Mouse (Mus musculus) liver, adult 2 months (tissue): ENCODE data around the gene Mmachc. TPM values are rescaled to one million over a fixed set of nuclear protein-coding genes. Genes with fewer than 3 reads are reported as not detected.

Experiments
- DNase-seq: peaks from one replicate; pipeline ENCODE4 v3.0.0-alpha.2; 2011; ENCODE audit warnings: low read depth, low spot score; ENCODE audit errors: extremely low read depth
- H3K27ac ChIP-seq: fragments of 200-500 bp; replicated peaks from 2 replicates; pipeline ENCODE4 v1.5.1; 2012; ENCODE audit warnings: low read depth, mild to moderate bottlenecking, control low read depth, inconsistent platforms, low read length; ENCODE audit not compliant: insufficient read depth
- H3K27me3 ChIP-seq: fragments of 200-500 bp; 2 replicates; pipeline ENCODE4 v1.6.1; 2012; ENCODE audit warnings: mild to moderate bottlenecking, moderate library complexity, low read length, inconsistent platforms; ENCODE audit not compliant: control insufficient read depth, insufficient read depth
- H3K36me3 ChIP-seq: fragments of 200-500 bp; 2 replicates; pipeline ENCODE4 v1.6.1; 2012; ENCODE audit warnings: low read length, inconsistent platforms; ENCODE audit not compliant: control insufficient read depth, insufficient read depth
- H3K4me1 ChIP-seq: fragments of 200-500 bp; 2 replicates; pipeline ENCODE4 v1.6.1; 2011; ENCODE audit warnings: low read length; ENCODE audit not compliant: control insufficient read depth, insufficient read depth
- H3K4me3 ChIP-seq: fragments of 200-500 bp; 2 replicates; pipeline ENCODE4 v1.5.1; 2011; ENCODE audit warnings: low read depth, mild to moderate bottlenecking, control low read depth, low read length, moderate library complexity; ENCODE audit not compliant: insufficient read depth
- H3K79me2 ChIP-seq: fragments of 200-500 bp; 2 replicates; pipeline ENCODE4 v1.6.1; 2012; ENCODE audit warnings: inconsistent platforms, mild to moderate bottlenecking, low read length, moderate library complexity; ENCODE audit not compliant: control insufficient read depth, insufficient read depth
- H3K9ac ChIP-seq: fragments of 200-500 bp; 2 replicates; pipeline ENCODE4 v1.6.1; 2012; ENCODE audit warnings: low read depth, mild to moderate bottlenecking, control low read depth, inconsistent platforms, low read length
- CTCF ChIP-seq: fragments of 200-500 bp; IDR thresholded peaks from 2 replicates; pipeline ENCODE4 v1.5.1; 2011; ENCODE audit warnings: low read depth, low read length, control low read depth
- POLR2A ChIP-seq: fragments of 200-500 bp; IDR thresholded peaks from 2 replicates; pipeline ENCODE4 v1.6.1; 2011; ENCODE audit warnings: low read length, control low read depth; ENCODE audit not compliant: insufficient read depth; ENCODE audit errors: extremely low read depth
- WGBS: fragments of 180-500 bp; shearing (Covaris S2); methylation state at CpG from one replicate; pipeline ENCODE4 v1.1.7; 2018; 5-methylcytosine and 5-hydroxymethylcytosine counted together
- polyA plus RNA-seq: library from polyadenylated mRNA; depleted of rRNA; stranded (reverse); fragments of >200 nt; gene quantifications from 2 replicates; pipeline ENCODE4 v1.2.3, GENCODE M21; 2012
- total RNA-seq: library from RNA; depleted of rRNA; stranded (reverse); fragments of >200 nt; gene quantifications from 2 replicates; pipeline ENCODE4 v1.2.3, GENCODE M21; 2014

The Mmachc gene
- total and polyA plus RNA-seq, 2 experiments, result 10.3 to 15.7 TPM

DNA sequence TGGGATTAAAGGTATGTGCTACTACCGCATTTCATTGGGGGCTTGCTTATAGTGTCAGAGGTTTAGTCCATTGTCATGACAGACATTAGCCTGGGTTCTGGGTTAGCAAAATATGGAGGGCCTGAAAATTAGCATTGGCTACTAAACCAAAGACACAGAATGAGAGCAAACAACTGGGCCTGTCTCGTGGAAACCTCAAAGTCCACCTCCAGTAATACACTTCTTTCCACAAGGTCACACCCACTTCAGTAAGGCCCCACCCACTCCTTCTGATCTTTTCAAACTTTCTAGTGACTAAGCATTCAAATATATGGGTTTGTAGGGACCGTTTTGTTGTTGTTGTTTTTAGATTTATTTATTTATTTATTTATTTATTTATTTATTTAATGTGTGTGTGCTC lies 21.3 kb upstream of the Mmachc start:
- DNase-seq, result peak; percentile 60
- WGBS, result 64% methylated on average over 3 of the region's 3 CpGs
- no peaks in the 10 kb centered on the region for H3K36me3 ChIP-seq
- H3K27me3 ChIP-seq, result no peaks in the 10 kb centered on the region
- H3K9ac ChIP-seq, result no peak overlapping the region
- H3K4me3 ChIP-seq, result no peak overlapping the region
- peaks cover 21% of the 10 kb centered on the region; the same call in 1 of the 2 replicates for H3K79me2 ChIP-seq
- H3K4me1 ChIP-seq, result peaks cover 25% of the 10 kb centered on the region
- peak overlapping the region; percentile 56 for H3K27ac ChIP-seq
- no peak for TF ChIP-seq CTCF
- no peak for TF ChIP-seq POLR2A

DNA sequence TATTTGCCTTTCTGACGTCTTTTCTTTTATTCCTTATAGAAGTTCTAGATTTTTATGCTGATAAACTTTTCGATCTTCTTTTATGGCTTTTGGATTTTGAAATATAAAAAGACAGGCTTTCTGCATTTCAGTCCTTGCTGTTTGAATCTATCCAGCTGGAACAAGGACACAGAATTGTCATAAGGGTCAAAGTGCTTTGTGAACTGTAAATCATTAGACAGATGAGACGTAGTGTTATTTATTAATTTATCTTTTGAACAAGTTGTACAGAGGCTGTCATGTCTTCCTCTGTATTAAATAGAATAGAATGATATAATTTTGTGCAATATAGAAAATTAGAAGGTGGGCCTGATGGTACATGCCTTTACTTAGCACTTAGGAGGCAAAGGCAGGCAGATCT lies 19.2 kb upstream of the Mmachc start:
- H3K27me3 ChIP-seq, result no peaks in the 10 kb centered on the region
- peak overlapping the region; percentile 21; the same call in 1 of the 2 replicates for H3K9ac ChIP-seq
- H3K4me3 ChIP-seq, result peak overlapping the region; percentile 37; the same call in 1 of the 2 replicates
- WGBS, result 22% methylated on average over 3 of the region's 3 CpGs
- H3K4me1 ChIP-seq, result peaks cover 23% of the 10 kb centered on the region
- H3K79me2 ChIP-seq, result peaks cover 23% of the 10 kb centered on the region; the same call in 1 of the 2 replicates
- no peaks in the 10 kb centered on the region for H3K36me3 ChIP-seq
- TF ChIP-seq CTCF, result no peak
- TF ChIP-seq POLR2A, result no peak
- DNase-seq, result peak; percentile 94
- peak overlapping the region; percentile 75 for H3K27ac ChIP-seq

DNA sequence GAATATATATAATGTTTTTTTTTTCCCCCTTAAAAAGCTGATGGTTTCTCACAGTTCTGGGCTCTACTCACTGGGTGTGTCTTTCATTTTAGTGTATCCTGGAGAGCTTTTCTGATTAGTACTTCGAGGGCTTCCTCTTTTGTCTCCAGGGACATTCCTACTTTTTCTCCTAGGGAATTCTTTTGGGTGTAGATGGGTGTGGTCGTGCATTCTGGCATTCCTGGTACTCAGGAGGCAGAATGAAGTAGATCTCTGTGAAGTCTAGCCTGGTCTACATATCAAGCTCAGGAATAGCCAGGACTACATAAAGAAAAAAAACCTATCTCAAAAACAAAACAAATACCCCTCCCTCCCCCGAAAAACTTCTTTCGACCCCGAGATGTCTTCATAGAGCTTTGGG lies 17.2 kb upstream of the Mmachc start:
- H3K79me2 ChIP-seq, result peaks cover 23% of the 10 kb centered on the region; the same call in 1 of the 2 replicates
- WGBS, result 86% methylated on average over 5 of the region's 5 CpGs
- H3K4me1 ChIP-seq, result peaks cover 23% of the 10 kb centered on the region
- no peak for DNase-seq
- H3K27ac ChIP-seq, result no peak overlapping the region
- no peak overlapping the region for H3K4me3 ChIP-seq
- no peak overlapping the region for H3K9ac ChIP-seq
- no peaks in the 10 kb centered on the region for H3K36me3 ChIP-seq
- TF ChIP-seq POLR2A (no peak), CTCF (no peak)
- H3K27me3 ChIP-seq, result no peaks in the 10 kb centered on the region

DNA sequence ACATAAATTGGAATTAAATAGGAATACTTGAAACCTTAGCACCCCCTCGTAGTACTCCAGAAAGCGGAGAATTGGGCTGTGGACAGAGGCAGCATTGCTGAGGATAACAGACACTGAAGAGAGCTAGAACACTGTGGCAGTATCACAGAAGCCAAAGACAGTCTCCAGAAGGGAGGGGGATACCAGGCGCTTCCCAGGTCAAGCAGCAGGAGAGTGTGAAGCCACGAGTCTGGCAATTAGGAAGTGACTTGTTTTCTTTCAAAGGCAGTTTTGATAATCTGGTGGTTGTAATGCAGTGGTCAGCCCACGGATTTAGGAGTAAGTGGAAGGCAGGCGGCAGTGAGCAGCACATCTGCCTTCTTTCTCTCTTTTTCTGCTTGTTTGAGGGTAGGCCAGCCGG lies 14.0 kb upstream of the Mmachc start:
- H3K4me3 ChIP-seq, result peak overlapping the region; percentile 75
- TF ChIP-seq POLR2A (no peak), CTCF (no peak)
- peak overlapping the region; percentile 50 for H3K9ac ChIP-seq
- no peaks in the 10 kb centered on the region for H3K36me3 ChIP-seq
- H3K27ac ChIP-seq, result peak overlapping the region; percentile 25; the same call in 1 of the 2 replicates
- 40% methylated on average over 7 of the region's 7 CpGs for WGBS
- H3K79me2 ChIP-seq, result peaks cover 15% of the 10 kb centered on the region; the same call in 1 of the 2 replicates
- H3K27me3 ChIP-seq, result no peaks in the 10 kb centered on the region
- peak; percentile 25 for DNase-seq
- peaks cover 13% of the 10 kb centered on the region for H3K4me1 ChIP-seq

DNA sequence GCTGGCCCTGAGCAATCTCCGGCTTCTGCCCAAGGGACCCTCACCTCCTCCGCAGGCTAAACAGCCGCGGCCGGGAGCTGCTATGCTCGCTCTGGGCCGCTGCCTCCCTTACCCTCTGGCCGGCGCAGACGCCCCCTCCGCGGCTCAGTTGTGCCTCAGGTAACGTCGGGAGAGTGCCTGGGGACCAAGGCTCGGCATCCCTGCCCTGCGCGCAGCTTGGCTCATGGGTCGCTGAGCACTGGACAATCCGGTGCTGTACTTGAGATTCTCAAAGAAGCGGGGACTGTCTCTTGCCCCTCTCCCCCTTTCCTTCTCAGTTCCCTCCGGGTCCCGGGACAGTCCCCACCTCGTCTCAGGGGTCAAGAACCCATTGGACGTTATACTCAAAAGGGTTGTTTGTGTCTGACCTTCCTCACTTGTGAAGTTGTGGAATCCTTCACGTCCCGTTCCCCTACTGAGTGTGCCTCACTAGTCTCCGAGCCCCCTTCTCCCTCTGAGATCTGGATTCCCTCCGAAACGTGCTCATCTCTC lies 13.0 kb upstream of the Mmachc start:
- Histone ChIP-seq H3K36me3 (no peaks in the 10 kb centered on the region), H3K27ac (peak overlapping the region; percentile 88), H3K27me3 (no peaks in the 10 kb centered on the region), H3K4me1 (peaks cover 7% of the 10 kb centered on the region), H3K4me3 (peak overlapping the region; percentile 75), H3K79me2 (peaks cover 14% of the 10 kb centered on the region; the same call in 1 of the 2 replicates), H3K9ac (peak overlapping the region; percentile 83)
- WGBS, result 2% methylated on average over 29 of the region's 29 CpGs
- DNase-seq, result peak; percentile 64
- TF ChIP-seq POLR2A (no peak), CTCF (no peak)
